Mouse (Mus musculus) cerebellum, adult (tissue): ENCODE measurements around the gene Ptrh1.
A peak's percentile ranks its signal among the peaks of the same experiment; 100 is the strongest.

Source experiments
- ATAC-seq: cut with Nextera tagmentation; 2 replicates; pipeline ENCODE4 v1.9.2; 2017; ENCODE audit warnings: mild to moderate bottlenecking, moderate library complexity, mixed read lengths; ENCODE audit not compliant: insufficient number of reproducible peaks, low FRiP score, low TSS enrichment

The Ptrh1 gene

DNA sequence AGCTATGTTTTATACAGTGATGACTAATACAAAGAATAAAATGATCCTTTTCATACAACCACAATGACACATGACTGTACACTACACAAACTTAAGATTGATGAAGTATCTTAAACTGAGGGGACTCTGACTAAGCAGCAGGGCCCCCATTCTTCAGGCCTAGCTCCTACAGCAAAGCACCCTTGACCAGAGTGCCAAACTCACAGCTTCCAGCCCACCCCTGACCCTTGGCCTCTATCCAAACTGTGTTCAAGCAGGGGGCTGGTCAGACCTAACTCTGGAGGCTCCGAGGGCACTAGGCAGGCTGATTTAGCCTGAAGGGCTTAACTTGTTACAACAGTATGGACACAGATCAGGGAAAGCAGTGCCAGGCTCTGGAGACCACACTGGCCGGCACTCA, 13.0 kb downstream of the Ptrh1 start:
- no peak for ATAC-seq

DNA sequence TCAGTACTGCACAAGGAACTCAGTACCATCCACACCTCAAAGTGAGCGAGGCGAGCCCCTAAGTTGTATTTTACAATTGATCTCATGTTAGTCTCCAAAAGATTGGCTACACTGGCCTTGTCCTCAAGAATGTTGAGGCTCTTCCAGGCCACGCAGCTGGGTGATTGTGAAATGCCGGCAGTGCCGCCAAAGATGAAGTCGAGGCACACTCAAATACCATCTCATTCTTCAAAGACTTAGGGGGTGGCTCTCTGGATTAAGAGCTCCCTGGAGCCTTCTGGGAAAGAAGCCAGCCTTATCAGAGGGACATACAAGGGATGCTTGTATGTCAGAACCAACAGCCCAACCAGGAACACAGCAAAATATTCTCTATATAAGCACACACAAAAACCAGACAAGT, 15.7 kb downstream of the Ptrh1 start:
- ATAC-seq: no peak

DNA sequence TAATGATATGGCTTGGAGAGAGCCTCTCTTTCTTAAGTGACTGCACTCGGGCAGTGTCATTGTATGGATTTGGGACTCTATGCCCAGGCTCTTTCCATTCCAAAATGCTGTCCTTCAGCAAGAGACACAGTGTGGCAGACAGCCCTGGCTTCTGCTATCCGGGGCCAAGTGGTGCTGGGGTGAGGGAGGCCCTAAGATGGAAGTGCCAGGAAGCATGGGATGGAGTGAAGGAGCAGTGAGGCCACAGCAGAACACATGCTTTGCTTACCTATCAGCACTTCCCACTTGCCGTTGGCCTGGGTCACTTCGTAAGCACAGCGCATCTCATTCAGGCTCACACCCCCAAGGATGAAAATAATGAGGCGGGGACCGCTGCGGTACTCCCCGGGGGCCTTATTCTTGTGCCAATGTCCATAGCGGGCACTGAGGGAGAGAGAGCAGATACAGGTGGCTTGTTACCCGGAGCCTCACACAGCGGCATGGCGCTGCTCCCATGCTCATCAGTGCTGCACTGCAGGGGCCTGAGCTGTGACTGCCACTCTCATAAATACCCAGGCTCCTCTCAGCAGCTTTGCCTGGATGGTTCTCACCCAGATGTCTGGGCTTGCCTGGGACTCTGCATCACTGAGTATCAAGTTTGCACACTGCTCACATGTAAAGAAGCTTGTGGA, 20.3 kb downstream of the Ptrh1 start:
- no peak for ATAC-seq

DNA sequence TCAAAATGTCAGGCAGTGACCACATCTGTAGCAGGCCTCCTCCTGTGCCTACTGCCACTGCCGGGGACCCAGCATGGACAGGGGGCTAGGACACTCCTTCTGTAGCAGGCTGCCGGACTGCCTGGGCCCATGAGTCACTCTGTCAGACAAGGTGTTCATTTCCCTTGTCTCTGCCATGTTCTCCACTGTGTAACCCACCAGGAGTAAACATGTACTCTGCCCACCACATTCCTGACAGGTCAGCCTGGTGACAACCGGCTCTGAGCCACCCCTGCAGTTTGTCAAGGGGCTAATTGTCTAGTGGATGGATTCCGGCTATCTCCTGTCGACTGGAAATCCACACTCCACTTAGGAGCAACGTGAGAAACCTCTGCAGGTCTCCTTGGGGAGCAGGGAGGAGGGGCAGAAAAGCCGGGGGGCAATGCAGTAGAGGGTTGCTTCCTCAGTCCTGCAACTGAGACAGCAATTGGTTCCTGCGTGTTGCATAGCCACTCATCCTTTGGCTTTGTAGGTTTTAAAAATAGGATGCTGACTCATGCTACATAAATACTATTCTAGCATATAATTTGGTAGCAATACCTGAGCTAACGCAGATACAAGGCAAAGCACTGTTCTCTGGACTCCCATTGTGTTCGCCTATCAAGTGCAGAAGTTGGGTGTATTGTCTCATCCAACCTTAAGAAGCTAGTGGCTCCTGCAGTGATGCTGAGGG, 22.8 kb downstream of the Ptrh1 start:
- ATAC-seq: no peak

DNA sequence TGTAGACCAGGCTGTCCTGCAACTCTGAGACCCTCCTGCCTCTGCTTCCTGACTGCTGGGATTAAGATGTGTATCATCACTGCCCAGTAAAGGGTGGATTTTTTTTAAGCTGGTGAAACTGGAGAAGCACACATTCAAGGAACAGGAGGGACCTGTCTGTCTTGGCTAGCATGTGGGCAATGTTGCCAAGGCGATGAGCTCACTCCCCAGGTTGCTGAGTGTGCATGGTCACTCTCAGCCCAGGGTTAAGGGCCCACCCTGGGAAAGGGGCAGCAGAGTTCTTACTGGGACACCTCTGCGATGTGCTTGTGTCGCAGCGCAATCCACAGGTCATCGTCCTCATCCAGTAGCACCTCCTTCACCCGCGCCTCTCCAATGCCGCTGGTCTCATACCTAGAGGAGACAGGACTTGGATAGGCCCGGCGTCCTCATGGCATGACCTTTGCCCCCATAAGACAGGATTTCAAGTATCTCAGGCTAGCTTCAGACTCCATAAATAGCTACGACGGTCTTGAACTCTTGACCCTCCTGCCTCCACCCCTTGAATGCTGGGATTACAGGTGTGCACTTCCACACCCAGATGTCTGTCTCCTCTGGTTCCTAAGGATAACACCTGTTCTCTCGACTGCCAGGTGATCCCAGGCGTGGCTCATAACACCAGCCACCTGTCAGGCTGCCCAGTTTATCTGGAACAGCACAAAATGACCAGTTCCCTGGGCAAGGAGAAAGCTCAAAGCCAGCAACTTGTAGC, 33.4 kb downstream of the Ptrh1 start:
- no peak for ATAC-seq

DNA sequence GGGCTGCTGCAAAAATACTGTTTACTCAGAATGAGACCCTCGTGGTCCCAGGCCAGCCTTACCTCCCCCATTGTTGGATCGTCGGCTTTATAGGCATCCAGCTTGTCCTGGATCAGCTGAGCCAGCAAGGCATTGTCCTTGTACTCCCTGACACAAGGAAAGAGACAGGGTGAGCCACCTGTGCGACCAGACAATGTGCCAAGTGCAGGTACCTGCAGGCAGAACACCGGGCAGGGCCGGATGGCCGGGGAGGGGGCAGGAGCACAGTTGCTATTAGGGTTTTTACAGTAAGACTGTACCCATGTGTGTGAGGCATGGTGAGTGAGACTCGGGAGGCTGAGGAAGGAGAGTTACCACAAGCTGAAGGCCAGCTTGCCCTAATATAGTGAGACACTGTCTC, 36.4 kb downstream of the Ptrh1 start:
- peak; percentile 69 for ATAC-seq

DNA sequence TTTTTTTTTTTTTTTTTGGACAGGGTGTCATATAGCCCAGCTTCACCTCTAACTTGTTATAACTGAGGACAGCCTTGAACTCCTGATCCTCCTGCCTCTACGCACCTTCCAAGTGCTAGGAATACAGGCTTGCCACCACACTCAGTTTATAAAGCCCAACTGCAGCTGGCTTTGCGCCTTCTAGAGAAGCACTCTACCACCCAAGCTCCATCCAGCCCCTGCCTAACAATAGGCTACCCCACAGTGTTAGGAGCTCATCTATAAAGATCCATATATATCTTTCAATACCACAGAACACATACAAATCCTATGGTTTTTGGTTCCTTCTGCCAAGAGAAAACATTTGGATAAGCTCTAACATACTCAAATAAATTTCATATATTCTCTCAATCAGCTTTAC, 40.9 kb downstream of the Ptrh1 start:
- no peak for ATAC-seq

DNA sequence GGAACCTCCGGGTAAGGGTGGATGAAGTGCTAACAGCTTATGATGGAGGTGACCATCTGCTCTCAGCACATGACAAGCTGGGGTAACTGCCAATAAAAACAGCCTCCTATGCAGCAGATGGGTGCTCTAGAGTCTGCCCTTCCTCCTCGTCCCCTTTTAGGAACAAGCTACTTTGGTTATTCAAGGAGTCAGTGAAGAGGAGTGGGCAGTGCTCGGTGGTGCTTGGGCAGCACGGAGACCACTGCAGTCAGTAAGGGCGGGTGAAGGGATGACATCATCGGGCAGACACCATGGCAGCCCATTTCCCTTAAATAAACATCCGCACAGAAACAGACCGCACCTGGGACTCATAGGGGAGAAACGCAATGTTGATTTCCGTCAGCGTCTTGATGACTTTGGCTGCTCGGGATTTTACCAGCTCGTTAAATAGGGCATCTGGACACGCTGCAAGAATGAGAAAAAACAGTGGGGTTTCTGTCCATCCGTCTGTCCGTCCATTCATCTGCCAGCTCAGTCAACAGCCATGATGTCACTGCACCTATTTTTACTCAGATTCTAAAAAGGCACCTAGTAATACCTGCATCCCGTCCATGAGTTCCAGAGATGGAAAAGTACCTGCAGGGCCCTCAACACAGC, 41.5 kb downstream of the Ptrh1 start:
- ATAC-seq: peak; percentile 74

DNA sequence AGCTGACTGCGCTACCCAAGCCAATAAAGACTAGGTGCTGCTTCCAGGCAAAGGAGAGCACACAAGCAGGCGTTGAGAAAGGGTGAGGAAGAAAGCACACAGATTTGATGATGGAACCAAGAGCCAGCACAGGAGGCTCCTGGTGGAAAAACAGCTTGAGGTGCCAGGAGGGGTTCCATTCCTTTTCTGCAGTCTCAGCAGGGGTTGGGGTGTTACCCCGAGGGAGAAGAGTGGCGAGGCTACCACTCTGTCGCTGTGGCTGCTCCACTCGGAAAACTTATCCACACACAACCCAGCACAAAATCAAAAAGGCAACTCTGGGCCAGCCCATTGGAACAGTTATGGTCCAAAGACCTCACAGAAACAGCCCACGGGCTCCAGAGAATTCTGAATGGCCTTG, 42.0 kb downstream of the Ptrh1 start:
- 0 out of 2 replicates have a peak, but pooled peaks have one; percentile 36 for ATAC-seq

DNA sequence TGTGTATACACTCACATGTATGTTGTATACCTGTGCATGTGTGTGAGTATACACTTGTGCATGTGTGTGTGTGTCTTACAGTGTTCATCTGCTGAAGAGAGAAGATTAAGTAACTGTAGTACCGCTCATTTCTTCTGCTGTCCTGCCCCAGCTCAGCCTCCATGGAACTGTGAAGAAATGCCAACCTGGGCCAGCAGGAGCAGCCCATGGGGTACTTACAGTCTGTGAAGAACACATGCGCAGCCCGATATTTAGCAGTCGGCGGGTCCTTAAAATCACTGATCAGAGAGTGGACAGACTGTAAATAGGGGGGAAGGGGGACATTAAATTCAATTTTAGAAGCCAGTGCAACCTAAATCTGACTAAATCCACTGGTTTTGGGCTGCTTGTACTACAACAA, 42.6 kb downstream of the Ptrh1 start:
- ATAC-seq: no peak

DNA sequence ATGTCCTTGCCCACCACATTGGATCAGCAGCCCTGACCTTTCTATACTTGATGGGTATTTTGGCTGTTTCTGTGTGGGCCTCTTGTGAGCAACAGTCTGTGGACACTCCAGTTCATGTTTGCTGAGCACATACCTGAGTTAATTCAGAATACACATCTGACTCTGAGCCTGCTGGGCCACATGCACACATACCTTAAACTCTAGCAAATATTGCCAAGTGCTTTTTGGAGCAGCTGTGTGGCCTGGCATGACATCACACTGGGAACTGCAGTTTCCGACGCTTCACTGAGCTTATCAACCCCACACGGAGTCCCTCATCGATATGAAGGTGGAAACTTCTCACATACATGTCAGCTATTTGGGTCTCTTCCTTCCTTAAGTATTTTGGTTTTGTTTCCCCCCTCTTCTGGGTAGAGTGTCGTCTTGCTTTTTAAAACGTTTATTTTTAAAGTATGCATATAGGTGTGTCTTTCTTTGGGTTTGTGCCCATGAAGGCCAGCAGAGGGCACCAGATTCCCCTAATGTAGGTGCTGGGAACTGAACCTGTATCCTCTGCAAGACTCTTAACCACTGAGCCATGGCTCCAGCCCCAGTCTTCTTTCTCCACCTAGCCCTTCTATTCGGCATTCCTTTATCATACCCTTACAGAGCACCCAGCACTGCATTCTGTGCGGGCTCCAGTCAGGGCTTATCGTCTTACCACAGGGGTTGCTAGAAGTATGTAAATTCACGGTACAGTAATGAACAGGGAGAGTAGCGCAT, 45.6 kb downstream of the Ptrh1 start:
- ATAC-seq: no peak

DNA sequence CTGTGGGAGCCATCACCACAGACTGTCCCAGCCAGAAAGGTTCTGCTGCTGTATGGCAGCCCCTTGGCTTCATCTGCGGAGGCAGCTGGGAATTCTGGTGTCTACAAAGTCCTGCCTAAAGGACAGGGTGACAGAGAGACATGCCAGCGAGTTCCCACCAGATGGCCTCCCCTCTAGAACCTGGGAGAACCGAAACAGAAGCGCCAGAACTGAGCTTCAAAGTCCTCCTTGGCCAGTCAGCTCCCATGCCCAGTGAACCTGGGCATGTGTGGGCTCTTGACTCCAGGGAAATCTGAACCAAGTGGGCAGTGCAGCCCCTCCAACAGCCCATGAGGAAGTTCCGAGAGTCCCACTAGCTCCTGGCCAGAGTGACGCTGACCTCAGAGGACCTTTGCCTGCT, 47.1 kb downstream of the Ptrh1 start:
- 0 out of 2 replicates have a peak, but pooled peaks have one; percentile 23 for ATAC-seq

DNA sequence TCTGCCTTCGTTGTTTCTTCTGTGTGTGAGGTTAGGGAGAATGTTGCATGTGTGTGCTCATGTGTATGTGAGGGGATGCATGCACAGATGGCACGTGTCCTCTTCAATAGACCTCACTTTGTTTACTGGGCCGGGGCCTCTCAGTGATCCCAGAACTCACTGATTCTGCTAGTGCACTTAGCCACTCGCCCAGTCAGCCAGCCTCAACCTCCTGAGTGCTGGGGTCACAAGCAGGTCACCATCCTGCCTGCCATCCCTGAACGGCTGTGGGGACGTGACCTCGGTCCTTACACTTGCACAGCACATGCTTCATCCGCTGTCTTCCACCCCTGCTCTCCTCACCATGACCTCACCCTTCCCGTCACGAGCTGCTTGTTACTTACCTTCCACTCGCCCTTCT, 47.6 kb downstream of the Ptrh1 start:
- no peak for ATAC-seq

DNA sequence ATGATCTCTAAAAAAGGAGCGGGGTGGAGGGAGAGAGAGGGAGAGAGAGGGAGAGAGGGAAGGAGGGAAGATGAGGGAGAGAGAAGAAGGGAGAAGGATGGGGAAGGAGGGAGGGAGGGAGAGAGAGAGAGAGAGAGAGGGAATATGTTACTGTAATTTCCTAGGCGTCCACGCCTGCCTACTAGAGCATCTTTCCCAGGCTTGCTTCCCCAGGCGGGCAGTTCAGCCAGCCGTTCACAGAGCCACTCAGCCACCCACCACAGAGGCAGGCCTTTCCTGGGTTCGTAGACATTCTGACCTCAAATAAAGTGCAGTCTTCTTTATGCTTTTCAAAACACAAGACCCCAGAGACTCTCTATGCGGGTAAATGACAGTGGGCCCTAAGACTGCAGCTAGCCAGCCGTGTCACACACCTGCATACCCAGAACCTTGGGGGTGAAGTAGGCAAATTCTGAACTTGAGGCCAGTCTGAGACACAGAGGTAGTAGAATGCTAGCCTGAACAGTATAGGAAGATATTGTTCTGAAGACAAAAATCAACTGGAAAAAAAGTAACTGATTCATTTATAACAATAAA, 48.1 kb downstream of the Ptrh1 start:
- no peak for ATAC-seq

DNA sequence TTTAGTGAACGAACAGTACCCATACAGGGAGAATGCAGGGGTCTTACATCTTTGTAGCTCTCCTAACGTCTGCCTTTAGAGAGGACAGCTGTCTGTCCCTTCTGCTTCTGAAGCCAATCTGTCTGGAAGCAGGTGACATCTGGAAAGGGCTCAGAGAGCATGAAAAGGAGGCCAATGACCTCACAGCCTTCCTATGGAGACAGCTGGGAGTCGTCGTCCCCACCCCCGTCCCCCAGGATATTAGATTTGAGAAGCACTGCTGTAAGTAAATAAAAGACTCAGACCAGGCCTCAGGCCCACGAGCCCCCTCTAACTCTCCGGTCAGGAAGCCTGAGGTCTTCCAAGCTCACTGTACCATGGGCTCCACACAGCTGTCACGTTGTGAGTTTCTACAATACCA, 48.6 kb downstream of the Ptrh1 start:
- ATAC-seq: no peak

DNA sequence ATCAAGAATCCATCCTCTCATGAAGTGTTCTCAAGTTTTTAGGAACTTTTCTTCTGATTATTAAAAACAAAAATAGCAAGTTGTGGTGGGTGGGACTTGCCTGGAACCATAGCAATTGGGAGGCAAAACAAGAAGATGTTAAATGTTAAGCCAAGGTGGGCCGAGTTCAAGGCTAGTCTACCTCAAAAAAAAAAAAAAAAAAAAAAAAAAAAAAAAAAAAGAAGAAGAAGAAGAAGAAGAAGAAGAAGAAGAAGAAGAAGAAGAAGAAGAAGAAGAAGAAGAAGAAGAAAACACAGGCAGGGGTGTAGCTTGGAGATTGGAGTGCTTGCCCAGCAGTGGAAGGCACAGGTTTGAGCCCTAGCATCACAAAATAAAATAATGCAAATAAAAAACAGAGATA, 49.2 kb downstream of the Ptrh1 start:
- ATAC-seq: no peak

DNA sequence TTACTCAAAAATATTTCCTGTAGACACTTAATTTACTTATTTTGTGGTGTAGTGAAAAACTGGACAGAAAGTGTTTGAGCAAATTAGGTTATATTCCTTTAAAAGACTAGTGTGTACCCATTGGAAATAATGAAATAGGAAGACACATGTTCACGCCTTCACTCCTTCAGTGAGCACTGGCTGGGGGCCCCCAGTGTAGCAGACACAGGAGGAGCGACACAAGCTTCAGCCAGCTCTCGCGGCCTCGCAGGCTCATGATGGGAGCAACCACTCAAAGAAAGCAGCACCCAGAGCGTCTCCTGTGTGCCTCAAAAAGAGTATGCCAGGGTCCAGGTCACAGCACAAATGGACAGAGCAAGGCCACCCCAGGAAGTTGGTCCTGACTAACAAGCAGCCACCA, 50.2 kb downstream of the Ptrh1 start:
- no peak for ATAC-seq
